Mouse (Mus musculus): ENCODE measurements around the gene Cabp4. TPM values are rescaled to one million over a fixed set of nuclear protein-coding genes. Genes with fewer than 3 reads are reported as not detected.

Cabp4 gene
- polyA plus RNA-seq, 1 experiment from 2014 or later: not detected

GRCm38 (mm10) chr19:4151488-4151860 is 7.6 kb upstream of the Cabp4 start:
- peaks cover 11% of the 10 kb centered on the region; the same call in 1 of the 2 replicates for H3K4me1 ChIP-seq (ENCODE audit: control insufficient read depth, insufficient read depth, low read length)
- H3K4me2 ChIP-seq (ENCODE audit: low read depth, low read length): no peak overlapping the region
- H3K9me3 ChIP-seq (ENCODE audit: control insufficient read depth, low read length): no peaks in the 10 kb centered on the region
- DNase-seq (ENCODE audit: low spot score) (no peak), ATAC-seq (ENCODE audit: low read depth) (no peak)
- H3K4me3 ChIP-seq (ENCODE audit: low read depth, low read length): no peak overlapping the region
- no peak overlapping the region for H3K9ac ChIP-seq (ENCODE audit: low read depth, low read length)
- H3K27me3 ChIP-seq (replicated peaks; ENCODE audit: control insufficient read depth, insufficient read depth, low read length): no peaks in the 10 kb centered on the region
- 71% methylated on average over 5 of the region's 5 CpGs for WGBS
- H3K27ac ChIP-seq (replicated peaks; ENCODE audit: low read depth, low read length): no peak overlapping the region
- H3K36me3 ChIP-seq (ENCODE audit: control insufficient read depth, insufficient read depth, low read length): peaks cover 46% of the 10 kb centered on the region

DNA sequence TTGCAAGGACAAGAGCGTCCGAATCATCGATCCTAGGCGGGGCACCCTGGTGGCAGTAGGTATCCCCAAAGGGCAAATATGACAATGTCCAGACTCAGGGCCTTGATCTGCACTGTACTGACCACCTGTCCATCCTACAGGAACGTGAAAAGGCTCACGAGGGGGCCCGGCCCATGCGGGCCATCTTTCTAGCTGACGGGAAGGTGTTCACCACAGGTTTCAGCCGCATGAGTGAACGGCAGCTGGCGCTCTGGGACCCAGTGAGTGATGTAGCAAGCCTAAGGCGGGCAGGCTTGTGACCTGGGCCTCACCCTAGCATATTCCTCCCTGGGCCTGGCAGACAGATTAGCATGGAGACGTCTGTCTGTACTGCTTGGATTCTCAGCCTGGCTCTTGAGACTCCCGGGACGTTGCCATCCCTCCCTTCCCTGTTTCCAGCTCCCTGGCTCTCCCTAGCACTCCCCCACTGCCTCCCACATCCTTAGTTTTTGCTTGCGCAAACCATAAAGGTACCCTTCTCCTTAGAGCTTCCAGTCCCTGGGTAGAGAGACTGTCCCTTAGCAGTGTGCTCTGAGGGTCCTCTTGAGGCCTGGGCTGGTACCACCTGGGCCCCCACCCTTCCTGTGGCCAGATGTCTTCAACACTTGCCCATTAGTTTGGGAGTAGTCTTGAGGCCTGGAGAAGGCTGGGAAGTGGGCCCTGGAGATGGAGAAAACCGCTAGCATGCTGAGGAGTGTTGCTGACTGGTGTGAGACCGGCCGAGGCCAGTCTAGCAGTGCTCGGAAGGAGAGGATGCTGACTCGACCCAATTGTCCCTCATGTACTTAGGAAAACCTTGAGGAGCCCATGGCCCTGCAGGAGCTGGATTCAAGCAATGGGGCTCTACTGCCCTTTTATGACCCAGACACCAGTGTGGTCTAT is 7.0 kb upstream of the Cabp4 start:
- no peak overlapping the region for H3K4me2 ChIP-seq (ENCODE audit: low read depth, low read length)
- 86% methylated on average over 22 of the region's 22 CpGs for WGBS
- peaks cover 11% of the 10 kb centered on the region; the same call in 1 of the 2 replicates for H3K4me1 ChIP-seq (ENCODE audit: control insufficient read depth, insufficient read depth, low read length)
- no peak for ATAC-seq (ENCODE audit: low read depth)
- H3K36me3 ChIP-seq (ENCODE audit: control insufficient read depth, insufficient read depth, low read length): peaks cover 40% of the 10 kb centered on the region
- H3K4me3 ChIP-seq (ENCODE audit: low read depth, low read length): no peak overlapping the region
- H3K27me3 ChIP-seq (replicated peaks; ENCODE audit: control insufficient read depth, insufficient read depth, low read length): no peaks in the 10 kb centered on the region
- DNase-seq (ENCODE audit: low spot score): no peak
- no peak overlapping the region for H3K9ac ChIP-seq (ENCODE audit: low read depth, low read length)
- no peaks in the 10 kb centered on the region for H3K9me3 ChIP-seq (ENCODE audit: control insufficient read depth, low read length)
- H3K27ac ChIP-seq (replicated peaks; ENCODE audit: low read depth, low read length): no peak overlapping the region

- Histone ChIP-seq H3K36me3 (ENCODE audit: control insufficient read depth, insufficient read depth, low read length) (peaks cover 39% of the 10 kb centered on the region), H3K27me3 (replicated peaks; ENCODE audit: control insufficient read depth, insufficient read depth, low read length) (no peaks in the 10 kb centered on the region), H3K27ac (replicated peaks; ENCODE audit: low read depth, low read length) (no peak overlapping the region), H3K9me3 (ENCODE audit: control insufficient read depth, low read length) (no peaks in the 10 kb centered on the region), H3K4me1 (ENCODE audit: control insufficient read depth, insufficient read depth, low read length) (peaks cover 11% of the 10 kb centered on the region; the same call in 1 of the 2 replicates), H3K4me2 (ENCODE audit: low read depth, low read length) (no peak overlapping the region), H3K9ac (ENCODE audit: low read depth, low read length) (peak overlapping the region; percentile 90; the same call in 1 of the 2 replicates), H3K4me3 (ENCODE audit: low read depth, low read length) (no peak overlapping the region)
- WGBS: 93% methylated on average over 16 of the region's 17 CpGs
- DNase-seq (ENCODE audit: low spot score): no peak
- ATAC-seq (ENCODE audit: low read depth): no peak
These were observed 6.1 kb upstream of the Cabp4 start for GRCm38 (mm10) chr19:4149764-4150461.

- no peaks in the 10 kb centered on the region for H3K9me3 ChIP-seq (ENCODE audit: control insufficient read depth, low read length)
- H3K4me3 ChIP-seq (ENCODE audit: low read depth, low read length): peak overlapping the region; percentile 87
- H3K4me1 ChIP-seq (ENCODE audit: control insufficient read depth, insufficient read depth, low read length): peaks cover 11% of the 10 kb centered on the region; the same call in 1 of the 2 replicates
- no peaks in the 10 kb centered on the region for H3K27me3 ChIP-seq (replicated peaks; ENCODE audit: control insufficient read depth, insufficient read depth, low read length)
- H3K36me3 ChIP-seq (ENCODE audit: control insufficient read depth, insufficient read depth, low read length): peaks cover 39% of the 10 kb centered on the region
- 86% methylated on average over 11 of the region's 11 CpGs for WGBS
- peak overlapping the region; percentile 90 for H3K9ac ChIP-seq (ENCODE audit: low read depth, low read length)
- ATAC-seq (ENCODE audit: low read depth) (no peak), DNase-seq (ENCODE audit: low spot score) (no peak)
- peak overlapping the region; percentile 75 for H3K4me2 ChIP-seq (ENCODE audit: low read depth, low read length)
- no peak overlapping the region for H3K27ac ChIP-seq (replicated peaks; ENCODE audit: low read depth, low read length)
These were observed 5.5 kb upstream of the Cabp4 start for GRCm38 (mm10) chr19:4149283-4149682.

GRCm38 (mm10) chr19:4148819-4149218 is 5.0 kb upstream of the Cabp4 start:
- peak overlapping the region; percentile 59 for H3K27ac ChIP-seq (replicated peaks; ENCODE audit: low read depth, low read length)
- peak overlapping the region; percentile 87 for H3K4me3 ChIP-seq (ENCODE audit: low read depth, low read length)
- peak overlapping the region; percentile 90 for H3K9ac ChIP-seq (ENCODE audit: low read depth, low read length)
- no peaks in the 10 kb centered on the region for H3K9me3 ChIP-seq (ENCODE audit: control insufficient read depth, low read length)
- ATAC-seq (ENCODE audit: low read depth) (peak; percentile 23; the same call in 1 of the 2 replicates), DNase-seq (ENCODE audit: low spot score) (no peak)
- 3% methylated on average over 8 of the region's 8 CpGs for whole genome bisulfite sequencing
- H3K36me3 ChIP-seq (ENCODE audit: control insufficient read depth, insufficient read depth, low read length): peaks cover 36% of the 10 kb centered on the region
- H3K4me1 ChIP-seq (ENCODE audit: control insufficient read depth, insufficient read depth, low read length): peaks cover 11% of the 10 kb centered on the region; the same call in 1 of the 2 replicates
- H3K4me2 ChIP-seq (ENCODE audit: low read depth, low read length): peak overlapping the region; percentile 75
- H3K27me3 ChIP-seq (replicated peaks; ENCODE audit: control insufficient read depth, insufficient read depth, low read length): no peaks in the 10 kb centered on the region

GRCm38 (mm10) chr19:4148491-4148806 is 4.6 kb upstream of the Cabp4 start, which contains the start of gene Coro1b:
Gene Coro1b (plus strand): TSS chr19:4148619.
- 0% methylated on average over 15 of the region's 33 CpGs for WGBS
- peak within 1 kb of the TSS; percentile 59 for H3K27ac ChIP-seq (replicated peaks; ENCODE audit: low read depth, low read length)
- DNase-seq (ENCODE audit: low spot score): peak; percentile 96

GRCm38 (mm10) chr19:4147782-4148490 is 4.1 kb upstream of the Cabp4 start:
- H3K27me3 ChIP-seq (replicated peaks; ENCODE audit: control insufficient read depth, insufficient read depth, low read length): no peaks in the 10 kb centered on the region
- WGBS: 32% methylated on average over 9 of the region's 9 CpGs
- H3K4me1 ChIP-seq (ENCODE audit: control insufficient read depth, insufficient read depth, low read length): peaks cover 11% of the 10 kb centered on the region; the same call in 1 of the 2 replicates
- ATAC-seq (ENCODE audit: low read depth) (no peak), DNase-seq (ENCODE audit: low spot score) (no peak)
- peak overlapping the region; percentile 44; the same call in 1 of the 2 replicates for H3K27ac ChIP-seq (replicated peaks; ENCODE audit: low read depth, low read length)
- peak overlapping the region; percentile 90 for H3K9ac ChIP-seq (ENCODE audit: low read depth, low read length)
- peak overlapping the region; percentile 75 for H3K4me2 ChIP-seq (ENCODE audit: low read depth, low read length)
- H3K4me3 ChIP-seq (ENCODE audit: low read depth, low read length): peak overlapping the region; percentile 87
- peaks cover 28% of the 10 kb centered on the region for H3K36me3 ChIP-seq (ENCODE audit: control insufficient read depth, insufficient read depth, low read length)
- H3K9me3 ChIP-seq (ENCODE audit: control insufficient read depth, low read length): no peaks in the 10 kb centered on the region

More at GRCm38 (mm10) chr19:4148491-4148806, 4.6 kb upstream of the Cabp4 start, which contains the start of gene Coro1b:
- Histone ChIP-seq H3K4me2 (ENCODE audit: low read depth, low read length) (peak within 1 kb of the TSS; percentile 75), H3K4me1 (ENCODE audit: control insufficient read depth, insufficient read depth, low read length) (peaks cover 11% of the 10 kb centered on the region; the same call in 1 of the 2 replicates), H3K4me3 (ENCODE audit: low read depth, low read length) (peak within 1 kb of the TSS; percentile 87), H3K9ac (ENCODE audit: low read depth, low read length) (peak within 1 kb of the TSS; percentile 90), H3K36me3 (ENCODE audit: control insufficient read depth, insufficient read depth, low read length) (peaks cover 33% of the 10 kb centered on the region), H3K27me3 (replicated peaks; ENCODE audit: control insufficient read depth, insufficient read depth, low read length) (no peaks in the 10 kb centered on the region), H3K9me3 (ENCODE audit: control insufficient read depth, low read length) (no peaks in the 10 kb centered on the region)
- ATAC-seq (ENCODE audit: low read depth): peak; percentile 97

GRCm38 (mm10) chr19:4147022-4147405 is 3.2 kb upstream of the Cabp4 start:
- 49% methylated on average over 3 of the region's 3 CpGs for WGBS
- Histone ChIP-seq H3K4me2 (ENCODE audit: low read depth, low read length) (no peak overlapping the region), H3K9ac (ENCODE audit: low read depth, low read length) (no peak overlapping the region), H3K9me3 (ENCODE audit: control insufficient read depth, low read length) (no peaks in the 10 kb centered on the region), H3K36me3 (ENCODE audit: control insufficient read depth, insufficient read depth, low read length) (peaks cover 19% of the 10 kb centered on the region), H3K4me3 (ENCODE audit: low read depth, low read length) (no peak overlapping the region), H3K27me3 (replicated peaks; ENCODE audit: control insufficient read depth, insufficient read depth, low read length) (no peaks in the 10 kb centered on the region), H3K4me1 (ENCODE audit: control insufficient read depth, insufficient read depth, low read length) (peaks cover 11% of the 10 kb centered on the region; the same call in 1 of the 2 replicates), H3K27ac (replicated peaks; ENCODE audit: low read depth, low read length) (no peak overlapping the region)
- DNase-seq (ENCODE audit: low spot score) (no peak), ATAC-seq (ENCODE audit: low read depth) (no peak)
